Mouse (Mus musculus) limb, embryonic 11.5 days (tissue): ENCODE results near the gene Akap2. TPM values are rescaled to one million over a fixed set of nuclear protein-coding genes. Genes with fewer than 3 reads are reported as not detected.
A peak's percentile ranks its signal among the peaks of the same experiment; 100 is the strongest.

ENCODE experiments used
- ATAC-seq: fragments of 200-750 bp; cut with Nextera tagmentation; 2 replicates; pipeline ENCODE4 v1.8.0; 2017; ENCODE audit warnings: low read depth; ENCODE audit not compliant: insufficient number of reproducible peaks, low FRiP score, low TSS enrichment
- DNase-seq: peaks from one replicate; pipeline ENCODE4 v3.0.0-alpha.2; 2015; ENCODE audit warnings: low spot score
- H3K27ac ChIP-seq: fragments of 300-500 bp; sonication (generic); replicated peaks from 2 replicates; pipeline ENCODE4 v1.5.1; 2014; ENCODE audit warnings: low read depth, mild to moderate bottlenecking, low read length
- H3K27me3 ChIP-seq: fragments of 300-500 bp; sonication (generic); 2 replicates; pipeline ENCODE4 v1.6.1; 2014; ENCODE audit warnings: mild to moderate bottlenecking, low read length, mixed read lengths; ENCODE audit not compliant: control insufficient read depth, insufficient read depth
- H3K36me3 ChIP-seq: fragments of 300-500 bp; sonication (generic); 2 replicates; pipeline ENCODE4 v1.6.1; 2014; ENCODE audit warnings: mild to moderate bottlenecking, low read length, moderate library complexity, mixed read lengths; ENCODE audit not compliant: control insufficient read depth, insufficient read depth
- H3K4me1 ChIP-seq: fragments of 300-500 bp; sonication (generic); 2 replicates; pipeline ENCODE4 v1.6.1; 2014; ENCODE audit warnings: low read length, mixed read lengths; ENCODE audit not compliant: control insufficient read depth, insufficient read depth
- H3K4me2 ChIP-seq: fragments of 300-500 bp; sonication (generic); 2 replicates; pipeline ENCODE4 v1.6.1; 2014; ENCODE audit warnings: low read depth, mild to moderate bottlenecking, moderate library complexity; ENCODE audit not compliant: severe bottlenecking
- H3K4me3 ChIP-seq: fragments of 300-500 bp; sonication (generic); 2 replicates; pipeline ENCODE4 v1.5.1; 2014; ENCODE audit warnings: low read depth, low read length
- H3K9ac ChIP-seq: fragments of 300-500 bp; sonication (generic); 2 replicates; pipeline ENCODE4 v1.6.1; 2014; ENCODE audit warnings: mild to moderate bottlenecking, low read length
- H3K9me3 ChIP-seq: fragments of 300-500 bp; sonication (generic); 2 replicates; pipeline ENCODE4 v1.6.1; 2016; ENCODE audit warnings: low read length; ENCODE audit not compliant: control insufficient read depth
- WGBS: fragments of 180-500 bp; shearing (Covaris S2); extraction: QIAGEN DNeasy Blood & Tissue Kit; methylation state at CpG from one replicate; pipeline ENCODE4 v1.1.7; 2014; 5-methylcytosine and 5-hydroxymethylcytosine counted together
- polyA plus RNA-seq: library from polyadenylated mRNA; unstranded; fragments of >200 nt; fragmentation: Nextera tagmentation; extraction: Ambion mirVana; gene quantifications from 2 replicates; pipeline ENCODE4 v1.2.1, GENCODE M21; 2014

The Akap2 gene
- polyA plus RNA-seq, 1 experiment from 2014 or later: 32.8 TPM

DNA sequence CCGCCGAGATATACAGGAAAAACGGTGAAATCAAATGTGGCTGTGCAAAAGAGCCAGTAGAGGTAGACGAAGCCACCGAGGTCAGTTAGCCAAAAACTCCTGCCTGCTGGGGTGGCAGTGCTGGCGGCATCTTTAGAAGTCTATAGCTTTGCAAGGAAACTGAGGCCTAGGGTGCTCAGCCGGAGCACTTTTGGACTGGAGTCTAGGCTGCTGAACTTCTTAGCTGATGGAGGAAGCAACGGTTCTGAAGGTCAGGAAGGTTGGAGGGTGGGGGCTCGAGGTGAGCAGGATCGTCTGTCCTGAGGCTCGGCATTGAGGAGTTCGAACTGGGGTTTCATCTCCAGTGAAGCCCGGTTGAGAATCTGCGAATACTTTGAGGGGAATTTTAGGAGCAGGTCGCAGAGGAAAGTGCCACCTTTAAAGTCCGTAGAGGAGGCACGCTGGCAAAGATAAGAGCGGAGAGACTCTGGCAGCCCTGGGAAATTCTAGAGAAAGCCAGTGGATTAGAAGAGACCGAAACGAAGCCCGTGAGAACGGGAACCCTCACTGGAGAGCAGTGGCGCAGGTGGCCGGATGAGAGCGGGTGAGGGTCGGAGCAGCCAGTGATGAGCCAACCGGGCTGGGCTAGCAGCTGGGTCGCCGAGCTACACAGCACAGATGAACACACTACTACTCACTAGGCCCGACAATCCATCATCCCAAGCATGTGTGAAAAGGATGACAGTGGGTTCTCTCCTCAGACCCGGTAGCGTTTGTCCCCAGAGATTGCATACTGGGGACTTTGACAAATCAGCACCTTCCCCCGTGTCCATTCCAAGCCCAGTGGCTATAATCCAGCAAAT, 65.3 kb downstream of the Akap2 start:
- WGBS: 1% methylated on average over 33 of the region's 33 CpGs
- DNase-seq: peak; percentile 48
- Histone ChIP-seq H3K9me3 (no peaks in the 10 kb centered on the region; the same call in 1 of the 2 replicates), H3K9ac (peak overlapping the region; percentile 52), H3K4me1 (peaks cover 14% of the 10 kb centered on the region), H3K27me3 (peaks cover 12% of the 10 kb centered on the region), H3K4me2 (peak overlapping the region; percentile 80), H3K27ac (no peak overlapping the region), H3K36me3 (no peaks in the 10 kb centered on the region), H3K4me3 (peak overlapping the region; percentile 41)
- ATAC-seq: no peak

DNA sequence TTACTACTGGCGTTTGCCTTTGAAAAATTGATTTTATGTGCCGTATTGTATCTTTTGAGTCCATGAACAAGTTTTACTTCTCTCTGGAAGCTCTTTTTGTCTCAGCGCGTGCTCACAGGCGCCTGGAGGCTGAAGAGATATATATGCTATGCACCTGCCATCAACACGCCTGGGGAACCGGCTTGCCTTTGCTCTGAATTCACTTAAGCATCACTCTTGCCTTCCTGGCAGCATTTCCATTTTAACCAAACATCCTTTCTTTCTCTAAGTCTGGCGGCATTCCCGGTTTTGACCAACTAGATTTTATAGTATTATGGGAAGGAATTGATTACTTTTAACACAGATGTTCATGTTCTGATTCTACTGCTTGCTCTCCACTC, 65.9 kb downstream of the Akap2 start:
- H3K36me3 ChIP-seq: no peaks in the 10 kb centered on the region
- WGBS: 41% methylated on average over 9 of the region's 9 CpGs
- no peak overlapping the region for H3K9ac ChIP-seq
- peak overlapping the region; percentile 80 for H3K4me2 ChIP-seq
- no peaks in the 10 kb centered on the region; the same call in 1 of the 2 replicates for H3K9me3 ChIP-seq
- DNase-seq (no peak), ATAC-seq (no peak)
- H3K27me3 ChIP-seq: peaks cover 12% of the 10 kb centered on the region
- no peak overlapping the region for H3K4me3 ChIP-seq
- H3K27ac ChIP-seq: no peak overlapping the region
- peaks cover 14% of the 10 kb centered on the region for H3K4me1 ChIP-seq

DNA sequence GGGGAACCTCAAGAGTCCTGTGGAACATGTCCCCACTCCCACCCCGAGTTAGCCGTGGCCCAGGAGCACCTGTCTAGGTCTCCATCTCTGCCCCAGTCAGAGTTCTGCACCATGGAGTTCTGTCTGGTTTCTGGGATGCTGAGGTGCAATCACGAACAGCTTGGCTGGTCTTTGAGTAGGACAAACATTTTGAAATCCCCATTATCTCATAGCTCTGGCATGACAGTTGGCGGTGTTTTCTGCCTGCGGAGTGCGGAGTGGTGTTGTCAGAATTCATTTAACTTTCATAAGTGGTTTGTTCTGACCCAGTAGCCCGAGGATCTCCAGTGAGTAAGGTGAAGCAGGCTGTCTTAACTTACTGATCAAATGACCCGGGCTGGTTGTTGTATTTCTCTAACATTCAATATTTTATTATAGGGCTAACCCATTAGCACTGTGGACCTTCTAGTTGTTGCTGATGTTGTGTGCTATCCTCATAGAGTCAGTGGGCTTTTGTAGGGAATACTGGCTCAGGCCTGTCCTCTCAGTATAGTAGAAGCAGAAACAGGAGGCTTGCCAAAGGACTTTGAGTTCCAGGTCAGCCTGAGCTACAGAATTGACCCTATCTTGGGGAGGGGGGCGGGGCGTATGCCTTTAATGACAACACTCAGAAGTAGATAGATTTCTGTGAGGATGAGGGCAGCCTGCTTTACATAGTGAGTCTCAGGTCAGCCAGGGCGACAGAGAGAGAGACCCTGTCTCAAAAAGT, 66.6 kb downstream of the Akap2 start:
- no peak overlapping the region for H3K9ac ChIP-seq
- peaks cover 12% of the 10 kb centered on the region for H3K27me3 ChIP-seq
- H3K4me2 ChIP-seq: no peak overlapping the region
- WGBS: 80% methylated on average over 11 of the region's 11 CpGs
- no peak overlapping the region for H3K4me3 ChIP-seq
- H3K36me3 ChIP-seq: no peaks in the 10 kb centered on the region
- ATAC-seq (no peak), DNase-seq (no peak)
- peaks cover 14% of the 10 kb centered on the region for H3K4me1 ChIP-seq
- no peaks in the 10 kb centered on the region; the same call in 1 of the 2 replicates for H3K9me3 ChIP-seq
- no peak overlapping the region for H3K27ac ChIP-seq

DNA sequence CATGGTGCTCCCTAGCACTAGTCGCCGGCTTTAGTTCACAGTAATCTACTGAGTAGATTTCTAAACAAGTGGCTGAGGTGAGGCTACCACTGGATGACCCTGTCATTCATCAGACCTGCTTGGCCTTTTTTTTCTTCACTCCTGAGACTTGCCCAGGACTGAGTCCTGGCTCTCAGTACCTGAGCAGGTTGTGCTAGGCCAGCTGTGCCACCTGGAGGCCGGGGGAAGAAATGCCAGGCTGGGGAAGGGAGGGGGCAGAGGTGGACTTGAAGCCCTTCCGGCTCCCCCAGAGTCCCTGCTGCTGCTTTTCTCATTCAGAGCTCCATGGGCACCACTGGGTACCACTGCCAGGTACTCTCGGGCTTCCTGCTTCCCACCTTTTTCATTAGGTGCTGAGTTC, 71.3 kb downstream of the Akap2 start:
- Histone ChIP-seq H3K4me1 (no peaks in the 10 kb centered on the region), H3K27ac (no peak overlapping the region), H3K4me3 (no peak overlapping the region), H3K9ac (no peak overlapping the region), H3K4me2 (no peak overlapping the region), H3K27me3 (peaks cover 3% of the 10 kb centered on the region; the same call in 1 of the 2 replicates), H3K9me3 (no peaks in the 10 kb centered on the region), H3K36me3 (no peaks in the 10 kb centered on the region)
- no peak for ATAC-seq
- no peak for DNase-seq
- 57% methylated on average over 5 of the region's 5 CpGs for WGBS

DNA sequence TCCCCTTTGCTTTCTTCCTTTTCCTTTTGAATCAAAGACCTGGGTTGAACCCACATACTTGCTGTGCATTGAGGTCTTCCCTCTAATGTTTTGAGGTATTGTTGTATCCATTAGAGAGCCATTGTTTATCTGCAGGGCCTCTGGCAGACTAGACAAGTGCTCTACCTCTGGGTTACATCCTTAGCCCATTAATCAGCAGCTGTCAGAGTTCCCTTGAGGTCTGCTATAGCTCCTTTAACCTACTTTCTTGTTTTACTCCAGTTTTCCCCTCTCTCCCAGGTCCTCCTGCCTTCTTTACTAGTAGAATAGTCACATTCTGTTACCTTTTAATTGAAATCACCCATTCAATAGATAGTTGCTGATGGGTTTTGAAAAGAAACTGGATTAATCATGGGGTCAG, 71.7 kb downstream of the Akap2 start:
- Histone ChIP-seq H3K27me3 (no peaks in the 10 kb centered on the region), H3K36me3 (no peaks in the 10 kb centered on the region), H3K27ac (no peak overlapping the region), H3K9me3 (no peaks in the 10 kb centered on the region), H3K9ac (no peak overlapping the region), H3K4me2 (no peak overlapping the region), H3K4me1 (no peaks in the 10 kb centered on the region), H3K4me3 (no peak overlapping the region)
- DNase-seq: no peak
- ATAC-seq: no peak

DNA sequence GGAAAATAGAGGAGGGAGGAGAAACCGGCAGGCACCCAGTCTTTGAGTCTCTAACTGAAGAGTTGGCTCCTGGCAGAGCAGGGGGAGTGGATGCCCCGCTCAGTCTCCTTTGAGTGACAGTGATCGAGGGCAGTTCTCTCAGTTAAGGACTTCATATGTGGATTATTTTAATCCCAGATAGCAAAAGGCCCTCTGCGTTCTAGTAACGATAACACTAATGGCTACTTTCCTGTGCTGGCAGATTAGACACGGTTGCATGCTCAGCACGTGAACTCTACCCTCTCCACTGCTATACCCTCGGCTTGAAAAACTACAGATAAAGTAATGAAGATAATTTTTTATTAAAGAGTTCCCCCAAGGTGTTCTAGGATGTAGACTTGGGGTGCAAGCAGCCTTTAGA, 76.5 kb downstream of the Akap2 start:
- Histone ChIP-seq H3K27me3 (no peaks in the 10 kb centered on the region), H3K27ac (no peak overlapping the region), H3K4me2 (no peak overlapping the region), H3K36me3 (no peaks in the 10 kb centered on the region), H3K9ac (no peak overlapping the region), H3K4me3 (no peak overlapping the region), H3K9me3 (no peaks in the 10 kb centered on the region), H3K4me1 (peaks cover 6% of the 10 kb centered on the region; the same call in 1 of the 2 replicates)
- ATAC-seq (no peak), DNase-seq (no peak)
- WGBS: 79% methylated on average over 8 of the region's 8 CpGs

DNA sequence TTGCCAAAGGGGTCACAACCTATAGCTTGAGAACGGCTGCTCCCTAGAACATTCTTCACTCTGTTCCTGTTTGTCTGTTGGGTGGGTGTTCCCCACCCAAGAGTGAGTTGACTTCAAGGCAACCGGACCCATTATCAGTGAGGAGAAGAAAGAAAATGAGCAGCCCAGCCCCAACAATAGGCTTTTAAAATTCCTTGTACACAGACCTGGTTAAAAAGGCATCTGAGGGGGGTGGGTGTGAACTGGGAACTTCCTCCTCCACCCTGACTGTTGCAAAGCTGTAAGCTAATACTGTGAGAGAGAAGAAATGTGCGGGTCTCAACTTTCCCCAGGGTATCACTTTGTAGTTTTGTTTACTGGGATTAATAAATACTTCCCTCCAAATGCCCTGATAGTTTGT, 77.1 kb downstream of the Akap2 start:
- Histone ChIP-seq H3K9me3 (no peaks in the 10 kb centered on the region), H3K4me3 (no peak overlapping the region), H3K4me2 (no peak overlapping the region), H3K27ac (no peak overlapping the region), H3K9ac (no peak overlapping the region), H3K36me3 (no peaks in the 10 kb centered on the region), H3K27me3 (no peaks in the 10 kb centered on the region), H3K4me1 (peaks cover 6% of the 10 kb centered on the region; the same call in 1 of the 2 replicates)
- DNase-seq (no peak), ATAC-seq (no peak)
- WGBS: 32% methylated on average over 3 of the region's 3 CpGs

DNA sequence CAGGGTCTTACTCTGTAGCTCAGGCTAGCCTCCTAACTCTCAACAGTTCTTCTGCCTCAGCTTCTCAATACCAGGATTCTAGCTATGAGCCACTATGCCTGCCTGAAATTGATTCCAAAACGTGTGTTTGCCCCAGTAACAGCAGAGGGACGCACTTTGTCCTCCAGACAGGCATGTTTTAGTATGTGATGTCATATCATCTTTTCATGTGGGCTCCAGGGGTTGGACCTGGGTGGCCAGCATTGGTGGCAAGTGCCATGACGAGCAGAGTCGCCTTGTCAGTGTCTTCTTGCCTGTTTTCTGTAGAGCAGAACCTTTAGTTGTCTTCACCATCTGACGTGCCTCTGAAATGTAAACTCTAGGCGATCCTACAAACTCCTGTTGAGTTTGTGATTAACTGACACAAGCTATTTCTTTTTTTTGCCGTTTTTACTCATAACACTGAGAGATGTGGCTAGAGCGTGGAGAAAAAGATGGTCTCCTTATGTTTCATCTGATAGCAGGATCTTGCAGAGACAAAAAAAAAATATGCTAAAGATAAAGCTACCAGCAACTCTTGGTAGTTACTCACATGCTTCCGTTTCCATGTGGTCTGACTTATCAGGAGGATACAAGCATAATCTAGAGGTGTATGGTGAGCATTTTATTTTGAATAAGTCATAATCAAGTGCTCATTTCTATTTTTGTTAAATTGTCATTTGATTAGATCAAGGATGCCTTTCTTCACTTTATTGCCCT, 80.3 kb downstream of the Akap2 start:
- 86% methylated on average over 9 of the region's 9 CpGs for WGBS
- Histone ChIP-seq H3K4me1 (peaks cover 6% of the 10 kb centered on the region; the same call in 1 of the 2 replicates), H3K27me3 (no peaks in the 10 kb centered on the region), H3K36me3 (no peaks in the 10 kb centered on the region; the same call in 1 of the 2 replicates), H3K9me3 (no peaks in the 10 kb centered on the region), H3K4me3 (no peak overlapping the region), H3K9ac (no peak overlapping the region), H3K4me2 (no peak overlapping the region), H3K27ac (no peak overlapping the region)
- DNase-seq (no peak), ATAC-seq (no peak)
